Mouse (Mus musculus) CD4-positive helper T cell, adult 2 months (primary cell): ENCODE results near the gene Gm10840.

Experiments used
- DNase-seq: peaks from one replicate; pipeline ENCODE4 v3.0.0-alpha.2; 2012; ENCODE audit warnings: low read depth, missing footprints, low spot score

The Gm10840 gene

GRCm38 (mm10) chr11:106159921-106160840 lies 469 bp upstream of the Gm10840 start:
- peak; percentile 86 for DNase-seq

DNA sequence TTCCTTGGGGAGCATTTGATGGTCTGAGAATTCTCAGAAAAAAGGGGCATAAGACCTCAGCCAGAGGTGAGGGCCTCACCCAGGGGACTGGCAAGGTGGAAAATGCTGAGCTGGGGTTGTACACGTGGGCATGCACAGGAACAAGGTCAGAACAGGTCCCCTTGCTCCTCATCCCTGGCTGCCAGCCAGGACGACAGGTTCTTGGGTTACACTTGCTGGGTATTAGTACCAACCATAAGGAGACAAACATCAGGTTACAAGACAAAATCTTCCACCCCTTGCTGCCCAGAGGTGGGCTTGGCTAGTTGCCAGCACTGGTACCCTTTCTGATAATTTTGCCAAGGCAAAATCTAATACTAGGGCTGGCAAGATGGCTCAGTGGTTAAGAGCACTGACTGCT lies 1.6 kb downstream of the Gm10840 start:
- DNase-seq: no peak

- DNase-seq: no peak
These were observed 2.9 kb downstream of the Gm10840 start for GRCm38 (mm10) chr11:106163546-106163945.

DNA sequence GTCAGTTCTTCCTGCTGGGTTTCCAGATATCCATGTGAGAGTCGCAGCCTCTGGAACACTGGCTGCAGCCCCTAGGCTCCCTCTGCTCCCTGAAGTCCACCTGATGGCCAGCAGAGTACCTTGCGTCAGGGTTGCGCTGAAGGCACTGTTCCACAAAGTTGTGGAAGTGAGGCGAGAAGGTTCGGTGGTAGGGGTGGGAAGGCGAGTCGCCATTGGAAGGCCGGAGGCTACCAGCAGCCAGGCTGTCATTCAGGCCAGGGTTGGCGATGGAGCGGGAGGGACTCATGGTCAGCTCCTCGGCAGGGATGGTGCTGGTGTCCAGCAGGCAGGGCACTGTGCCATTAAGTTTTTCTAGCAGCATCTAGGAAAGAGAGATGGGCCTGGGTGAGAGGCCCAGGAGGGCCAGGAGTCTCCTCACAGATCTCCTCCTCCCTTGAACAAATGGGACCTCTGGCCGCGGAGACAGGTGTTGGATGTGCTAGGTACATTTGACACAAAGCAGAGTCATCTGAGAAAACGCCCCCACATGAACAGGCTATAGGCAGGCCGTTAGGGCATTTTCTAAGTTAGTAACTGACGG lies 4.0 kb downstream of the Gm10840 start:
- no peak for DNase-seq

DNA sequence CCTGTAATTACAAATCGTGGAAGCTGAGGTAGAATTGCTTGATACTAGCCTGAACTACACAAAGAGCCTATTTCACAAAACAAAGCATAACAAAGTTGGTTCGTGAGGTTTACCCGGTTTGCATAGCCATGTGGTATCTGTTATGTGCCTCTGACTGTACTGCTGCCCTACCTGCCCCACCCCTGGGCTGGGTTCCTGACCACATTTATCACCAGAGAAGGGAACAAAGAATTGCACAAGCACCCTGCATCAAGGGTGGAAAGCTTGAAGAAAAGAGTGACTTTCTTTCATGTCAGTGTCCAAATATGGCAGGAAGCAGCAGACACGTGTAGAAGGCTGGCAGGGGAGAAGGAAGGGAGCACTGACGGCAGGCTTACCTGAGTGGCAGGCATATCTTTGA lies 6.8 kb downstream of the Gm10840 start:
- DNase-seq: peak; percentile 89

DNA sequence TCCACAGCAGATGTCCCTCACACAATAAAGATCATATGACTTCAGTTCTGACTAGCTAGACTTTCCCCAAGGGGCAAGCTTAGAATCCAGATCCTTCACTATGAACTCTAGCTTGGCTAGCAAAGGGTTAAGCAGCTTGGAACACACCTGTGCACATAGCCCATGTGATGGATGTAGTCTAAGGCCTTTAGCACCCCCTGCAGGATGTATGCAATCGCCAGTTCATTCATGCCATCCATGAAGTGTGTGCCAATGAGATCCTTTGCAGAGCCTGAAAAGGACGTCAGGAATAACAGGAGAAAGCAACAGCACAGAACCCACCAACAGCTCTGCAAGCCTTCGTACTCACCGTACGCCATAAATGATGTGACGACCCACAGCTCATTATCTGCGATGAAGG lies 10.2 kb downstream of the Gm10840 start:
- DNase-seq: peak; percentile 82

DNA sequence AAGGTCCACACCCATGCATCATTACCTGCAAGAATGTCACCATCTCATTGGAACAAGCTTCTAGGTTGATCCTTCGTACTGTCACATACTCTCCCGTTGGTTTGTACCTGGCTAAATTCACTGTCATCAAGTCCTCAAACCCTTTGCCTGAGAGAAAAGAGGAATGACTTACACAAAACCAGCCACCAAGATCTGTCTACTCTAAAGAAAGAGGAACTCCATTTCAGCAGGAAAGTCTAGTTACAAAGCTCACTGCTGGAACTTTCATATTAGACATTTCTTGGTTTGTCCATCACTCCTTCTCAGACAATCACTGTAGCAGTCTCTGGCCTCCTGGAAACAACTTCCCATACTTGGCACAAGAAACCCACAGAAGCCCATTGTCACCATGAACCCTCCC lies 12.6 kb downstream of the Gm10840 start:
- no peak for DNase-seq

DNA sequence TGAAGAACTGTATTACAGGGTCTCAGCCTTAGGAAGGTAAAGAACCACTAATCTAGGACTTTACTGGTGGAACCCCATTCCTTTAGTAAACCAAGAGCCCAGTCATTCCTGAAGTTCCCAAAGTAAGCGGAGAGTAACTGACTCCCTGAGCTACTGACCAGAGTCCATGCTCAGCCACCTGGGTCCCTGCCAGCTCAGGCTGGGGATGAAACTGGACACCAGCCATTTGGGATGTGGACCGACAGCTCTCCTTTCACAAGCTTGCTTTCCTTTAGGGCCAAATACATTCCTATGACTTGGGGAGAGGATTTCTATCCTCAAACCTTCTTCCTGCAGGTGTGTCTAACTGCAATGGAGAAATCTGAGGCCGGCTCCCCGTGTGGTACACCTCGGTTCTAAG lies 13.7 kb downstream of the Gm10840 start:
- no peak for DNase-seq

DNA sequence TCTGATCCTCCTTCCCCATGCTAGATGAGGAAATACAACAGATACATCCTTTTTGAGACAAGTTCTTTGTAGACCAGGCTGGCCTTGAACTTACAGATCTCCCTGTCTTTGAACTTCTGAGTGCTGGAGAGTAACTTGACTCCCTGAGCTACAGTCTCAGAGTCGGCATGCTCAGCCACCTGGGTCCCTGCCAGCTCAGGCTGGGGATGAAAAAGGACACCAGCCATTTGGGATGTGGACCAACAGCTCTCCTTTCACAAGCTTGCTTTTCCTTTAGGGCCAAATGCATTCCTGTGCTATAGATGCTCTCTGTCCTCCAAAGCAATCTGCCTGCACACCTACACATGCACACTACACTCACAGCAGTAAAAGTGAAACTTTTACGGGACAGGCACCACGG lies 14.4 kb downstream of the Gm10840 start:
- no peak for DNase-seq

- no peak for DNase-seq
These were observed 15.7 kb downstream of the Gm10840 start for GRCm38 (mm10) chr11:106176372-106176771.

DNA sequence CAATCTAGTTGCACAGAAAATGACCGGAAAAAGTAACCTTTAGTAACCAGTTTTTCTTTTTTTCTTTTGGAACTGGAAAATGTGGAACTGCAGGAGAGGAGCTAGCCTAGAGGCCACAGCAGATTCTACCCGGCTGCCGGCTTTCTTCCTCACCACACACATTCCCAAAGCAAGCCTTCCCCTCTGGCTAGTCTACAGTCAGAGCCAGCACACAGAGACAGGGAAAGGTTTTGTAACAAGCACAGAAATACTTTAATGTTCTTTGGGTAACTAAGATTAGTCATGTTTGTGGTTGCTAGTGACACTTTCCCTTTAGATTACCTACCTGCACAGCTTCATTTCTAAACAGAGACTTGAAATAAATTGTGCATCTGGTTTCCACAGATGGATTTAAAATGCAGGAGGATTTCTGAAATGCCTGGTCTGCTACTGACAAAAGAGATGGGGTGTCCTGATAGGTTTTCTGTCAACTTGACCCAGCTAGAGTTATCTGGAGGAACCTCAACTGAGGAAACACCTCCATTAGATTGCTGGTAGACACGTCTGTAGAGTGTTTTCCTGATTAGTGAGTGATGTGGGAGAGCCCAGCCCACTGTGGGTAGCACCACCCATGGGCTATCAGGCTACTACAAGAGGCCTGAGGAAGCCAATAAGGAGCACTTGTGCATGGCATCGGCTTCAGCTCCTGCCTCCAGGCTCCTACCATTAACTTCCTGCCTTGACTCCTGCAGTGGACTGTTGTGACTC lies 17.6 kb downstream of the Gm10840 start:
- no peak for DNase-seq

- DNase-seq: no peak
These were observed 19.2 kb downstream of the Gm10840 start for GRCm38 (mm10) chr11:106179711-106180448.

DNA sequence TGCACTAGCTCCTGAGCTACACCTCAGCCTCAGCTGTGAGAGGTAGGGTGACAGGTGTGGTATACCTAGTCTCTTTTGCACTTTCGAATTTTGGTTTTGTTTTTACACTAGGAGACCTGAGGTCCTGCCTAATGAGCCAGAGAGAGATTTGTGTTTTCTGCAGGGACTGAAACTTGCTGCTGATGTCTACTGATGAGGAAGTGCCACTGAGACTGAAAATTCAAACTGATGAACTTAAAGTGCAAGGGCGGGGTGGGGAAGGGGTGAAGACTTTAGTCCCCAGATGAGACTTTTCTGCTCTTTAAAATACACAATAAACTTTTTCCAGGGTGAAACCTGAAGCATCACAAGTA lies 19.8 kb downstream of the Gm10840 start:
- DNase-seq: no peak

GRCm38 (mm10) chr11:106187326-106187725 lies 26.7 kb downstream of the Gm10840 start:
- no peak for DNase-seq

GRCm38 (mm10) chr11:106191716-106192115 lies 31.1 kb downstream of the Gm10840 start:
- no peak for DNase-seq

GRCm38 (mm10) chr11:106192241-106192640 lies 31.6 kb downstream of the Gm10840 start:
- DNase-seq: no peak

DNA sequence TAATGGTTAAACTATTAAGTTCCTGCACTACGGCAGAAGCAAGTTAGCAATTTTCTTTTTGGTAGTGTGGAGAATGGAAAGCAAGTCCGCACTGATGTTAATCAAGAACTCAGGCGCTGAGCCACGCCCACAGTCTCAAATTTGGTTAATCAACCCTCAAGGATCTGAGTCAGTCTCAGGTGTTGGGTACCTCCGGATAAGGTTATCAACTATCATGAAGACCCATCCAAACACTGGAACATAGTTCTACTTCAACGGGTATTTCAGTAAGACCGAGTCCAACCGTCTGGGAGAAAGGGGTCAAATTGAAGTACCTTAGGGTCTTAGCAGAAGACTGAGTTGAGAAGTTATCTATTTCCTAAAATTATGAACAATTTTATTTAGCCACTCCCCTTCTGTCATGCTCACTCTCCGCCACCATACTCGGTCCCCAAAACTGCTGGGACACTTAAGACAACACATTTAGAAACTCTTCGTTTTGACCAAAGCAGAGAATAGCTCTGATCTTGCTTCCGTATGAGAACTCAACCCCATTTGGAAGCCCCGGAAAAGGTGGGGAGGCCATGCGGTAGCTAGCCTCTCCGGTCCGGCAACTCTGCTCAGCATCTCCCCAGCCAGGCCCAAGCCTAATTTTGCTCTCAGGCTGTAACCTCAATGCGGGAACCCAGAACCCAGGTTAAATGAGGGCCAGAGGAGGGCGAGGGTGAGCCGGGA lies 32.2 kb downstream of the Gm10840 start:
- DNase-seq: peak; percentile 62

- DNase-seq: peak; percentile 98
These were observed 32.9 kb downstream of the Gm10840 start for GRCm38 (mm10) chr11:106193371-106194154.

GRCm38 (mm10) chr11:106194155-106194541 lies 33.5 kb downstream of the Gm10840 start:
- no peak for DNase-seq

- DNase-seq: no peak
These were observed 34.2 kb downstream of the Gm10840 start for GRCm38 (mm10) chr11:106194891-106195290.
